Mouse (Mus musculus) stomach, embryonic 15.5 days (tissue): ENCODE measurements around the gene Slit1. TPM values are rescaled to one million over a fixed set of nuclear protein-coding genes. Genes with fewer than 3 reads are reported as not detected.

Experiments used
- ATAC-seq: fragments of 200-750 bp; cut with Nextera tagmentation; 2 replicates; pipeline ENCODE4 v1.8.0; 2017; ENCODE audit warnings: low read depth, moderate number of reproducible peaks, moderate TSS enrichment; ENCODE audit not compliant: insufficient read depth, low FRiP score
- H3K27ac ChIP-seq: fragments of 300-500 bp; sonication (generic); 2 replicates; pipeline ENCODE4 v1.5.1; 2015; ENCODE audit warnings: mild to moderate bottlenecking, inconsistent platforms
- H3K27me3 ChIP-seq: fragments of 300-500 bp; sonication (generic); replicated peaks from 2 replicates; pipeline ENCODE4 v1.6.1; 2015; ENCODE audit warnings: inconsistent platforms
- H3K36me3 ChIP-seq: fragments of 300-500 bp; sonication (generic); 2 replicates; pipeline ENCODE4 v1.6.1; 2015; ENCODE audit warnings: inconsistent platforms
- H3K4me1 ChIP-seq: fragments of 300-500 bp; sonication (generic); 2 replicates; pipeline ENCODE4 v1.6.1; 2015; ENCODE audit warnings: inconsistent platforms
- H3K4me2 ChIP-seq: fragments of 300-500 bp; sonication (generic); 2 replicates; pipeline ENCODE4 v1.6.1; 2015; ENCODE audit warnings: mild to moderate bottlenecking, inconsistent platforms
- H3K4me3 ChIP-seq: fragments of 300-500 bp; sonication (generic); replicated peaks from 2 replicates; pipeline ENCODE4 v1.5.1; 2015; ENCODE audit warnings: inconsistent platforms
- H3K9ac ChIP-seq: fragments of 300-500 bp; sonication (generic); 2 replicates; pipeline ENCODE4 v1.6.1; 2015; ENCODE audit warnings: inconsistent platforms
- H3K9me3 ChIP-seq: fragments of 300-500 bp; sonication (generic); 2 replicates; pipeline ENCODE4 v1.6.1; 2016; ENCODE audit warnings: inconsistent platforms
- WGBS: fragments of 180-500 bp; shearing (Covaris S2); methylation state at CpG from one replicate; pipeline ENCODE4 v1.1.7; 2015; 5-methylcytosine and 5-hydroxymethylcytosine counted together
- polyA plus RNA-seq: library from polyadenylated mRNA; unstranded; fragments of >200 nt; fragmentation: Nextera tagmentation; extraction: Ambion mirVana; gene quantifications from 2 replicates; pipeline ENCODE4 v1.2.1, GENCODE M21; 2015

Gene Slit1
- polyA plus RNA-seq, 1 experiment from 2014 or later, result 1.5 TPM

- no peaks in the 10 kb centered on the region for H3K27me3 ChIP-seq
- H3K36me3 ChIP-seq, result no peaks in the 10 kb centered on the region
- no peak overlapping the region for H3K9ac ChIP-seq
- H3K4me3 ChIP-seq, result no peak overlapping the region
- H3K9me3 ChIP-seq, result no peaks in the 10 kb centered on the region
- H3K27ac ChIP-seq, result no peak overlapping the region
- ATAC-seq, result no peak
- 77% methylated on average over 10 of the region's 10 CpGs for WGBS
- no peaks in the 10 kb centered on the region for H3K4me1 ChIP-seq
- no peak overlapping the region for H3K4me2 ChIP-seq
These were observed 109.4 kb downstream of the Slit1 start for GRCm38 (mm10) chr19:41634099-41634498.

- 32% methylated on average over 5 of the region's 5 CpGs for WGBS
- Histone ChIP-seq H3K9me3 (no peaks in the 10 kb centered on the region), H3K9ac (no peak overlapping the region), H3K27ac (no peak overlapping the region), H3K36me3 (no peaks in the 10 kb centered on the region), H3K4me1 (no peaks in the 10 kb centered on the region), H3K27me3 (no peaks in the 10 kb centered on the region), H3K4me3 (no peak overlapping the region), H3K4me2 (no peak overlapping the region)
- no peak for ATAC-seq
These were observed 113.9 kb downstream of the Slit1 start for GRCm38 (mm10) chr19:41629532-41629931.

- no peak overlapping the region for H3K27ac ChIP-seq
- H3K4me1 ChIP-seq, result no peaks in the 10 kb centered on the region
- no peaks in the 10 kb centered on the region for H3K27me3 ChIP-seq
- H3K9ac ChIP-seq, result no peak overlapping the region
- H3K4me3 ChIP-seq, result no peak overlapping the region
- H3K36me3 ChIP-seq, result no peaks in the 10 kb centered on the region
- ATAC-seq, result no peak
- no peak overlapping the region for H3K4me2 ChIP-seq
- no peaks in the 10 kb centered on the region for H3K9me3 ChIP-seq
- WGBS, result 83% methylated on average over 11 of the region's 11 CpGs
These were observed 114.5 kb downstream of the Slit1 start for GRCm38 (mm10) chr19:41628970-41629369.

GRCm38 (mm10) chr19:41620366-41621092 lies 122.9 kb downstream of the Slit1 start:
- H3K4me1 ChIP-seq, result no peaks in the 10 kb centered on the region
- no peak overlapping the region for H3K27ac ChIP-seq
- WGBS, result 69% methylated on average over 14 of the region's 14 CpGs
- H3K27me3 ChIP-seq, result no peaks in the 10 kb centered on the region
- H3K4me2 ChIP-seq, result no peak overlapping the region
- no peaks in the 10 kb centered on the region for H3K36me3 ChIP-seq
- no peaks in the 10 kb centered on the region for H3K9me3 ChIP-seq
- no peak for ATAC-seq
- no peak overlapping the region for H3K4me3 ChIP-seq
- H3K9ac ChIP-seq, result no peak overlapping the region

GRCm38 (mm10) chr19:41618771-41619385 lies 124.6 kb downstream of the Slit1 start:
- no peak overlapping the region for H3K9ac ChIP-seq

GRCm38 (mm10) chr19:41618153-41618657 lies 125.3 kb downstream of the Slit1 start:
- WGBS, result 52% methylated on average over 6 of the region's 6 CpGs
- no peak for ATAC-seq
- Histone ChIP-seq H3K27me3 (0 out of 2 replicates have a peak, but pooled peaks cover 7% of the 10 kb centered on the region), H3K4me3 (no peak overlapping the region), H3K4me2 (no peak overlapping the region), H3K9me3 (no peaks in the 10 kb centered on the region), H3K9ac (no peak overlapping the region), H3K4me1 (no peaks in the 10 kb centered on the region), H3K36me3 (no peaks in the 10 kb centered on the region), H3K27ac (no peak overlapping the region)

More at GRCm38 (mm10) chr19:41618771-41619385, 124.6 kb downstream of the Slit1 start:
- Histone ChIP-seq H3K27ac (no peak overlapping the region), H3K4me2 (no peak overlapping the region), H3K27me3 (0 out of 2 replicates have a peak, but pooled peaks cover 7% of the 10 kb centered on the region), H3K4me3 (no peak overlapping the region), H3K36me3 (no peaks in the 10 kb centered on the region), H3K9me3 (no peaks in the 10 kb centered on the region), H3K4me1 (no peaks in the 10 kb centered on the region)
- ATAC-seq, result no peak; the same call in 1 of the 2 replicates
- 64% methylated on average over 19 of the region's 19 CpGs for WGBS

- Histone ChIP-seq H3K9me3 (no peaks in the 10 kb centered on the region), H3K36me3 (no peaks in the 10 kb centered on the region), H3K27ac (no peak overlapping the region), H3K4me2 (no peak overlapping the region), H3K27me3 (0 out of 2 replicates have a peak, but pooled peaks cover 7% of the 10 kb centered on the region), H3K4me3 (no peak overlapping the region), H3K9ac (no peak overlapping the region), H3K4me1 (no peaks in the 10 kb centered on the region)
- 81% methylated on average over 13 of the region's 13 CpGs for WGBS
- ATAC-seq, result no peak
These were observed 126.4 kb downstream of the Slit1 start for GRCm38 (mm10) chr19:41617102-41617501.

GRCm38 (mm10) chr19:41616274-41616673 lies 127.2 kb downstream of the Slit1 start:
- Histone ChIP-seq H3K4me2 (no peak overlapping the region), H3K4me1 (no peaks in the 10 kb centered on the region), H3K27ac (no peak overlapping the region), H3K9me3 (no peaks in the 10 kb centered on the region), H3K4me3 (no peak overlapping the region), H3K36me3 (no peaks in the 10 kb centered on the region), H3K27me3 (0 out of 2 replicates have a peak, but pooled peaks cover 7% of the 10 kb centered on the region), H3K9ac (no peak overlapping the region)
- ATAC-seq, result no peak
- WGBS, result 83% methylated on average over 6 of the region's 6 CpGs

- Histone ChIP-seq H3K4me3 (no peak overlapping the region), H3K36me3 (no peaks in the 10 kb centered on the region)
These were observed 127.8 kb downstream of the Slit1 start for GRCm38 (mm10) chr19:41615606-41616224.

GRCm38 (mm10) chr19:41613325-41614087 lies 130.0 kb downstream of the Slit1 start:
- H3K27ac ChIP-seq, result no peak overlapping the region
- no peak for ATAC-seq
- 30% methylated on average over 16 of the region's 16 CpGs for WGBS

More at GRCm38 (mm10) chr19:41615606-41616224, 127.8 kb downstream of the Slit1 start:
- H3K27me3 ChIP-seq, result 0 out of 2 replicates have a peak, but pooled peaks cover 7% of the 10 kb centered on the region
- no peak overlapping the region for H3K9ac ChIP-seq
- WGBS, result 67% methylated on average over 11 of the region's 11 CpGs
- H3K9me3 ChIP-seq, result no peaks in the 10 kb centered on the region
- no peak for ATAC-seq
- no peaks in the 10 kb centered on the region for H3K4me1 ChIP-seq
- H3K4me2 ChIP-seq, result no peak overlapping the region
- no peak overlapping the region for H3K27ac ChIP-seq

GRCm38 (mm10) chr19:41611683-41612082 lies 131.8 kb downstream of the Slit1 start:
- Histone ChIP-seq H3K9me3 (no peaks in the 10 kb centered on the region), H3K27ac (no peak overlapping the region), H3K4me1 (no peaks in the 10 kb centered on the region), H3K4me3 (no peak overlapping the region), H3K27me3 (0 out of 2 replicates have a peak, but pooled peaks cover 7% of the 10 kb centered on the region), H3K4me2 (no peak overlapping the region), H3K9ac (no peak overlapping the region), H3K36me3 (no peaks in the 10 kb centered on the region)
- ATAC-seq, result no peak
- WGBS, result 75% methylated on average over 6 of the region's 6 CpGs

More at GRCm38 (mm10) chr19:41613325-41614087, 130.0 kb downstream of the Slit1 start:
- Histone ChIP-seq H3K27me3 (0 out of 2 replicates have a peak, but pooled peaks cover 7% of the 10 kb centered on the region), H3K36me3 (no peaks in the 10 kb centered on the region), H3K4me3 (no peak overlapping the region), H3K9ac (no peak overlapping the region), H3K9me3 (no peaks in the 10 kb centered on the region), H3K4me2 (no peak overlapping the region), H3K4me1 (no peaks in the 10 kb centered on the region)
